Mouse (Mus musculus): Measurements from ENCODE around the gene Nip7.
A peak's percentile ranks its signal among the peaks of the same experiment; 100 is the strongest.
"Not testable (repeated sequence)": the region's sequence is repeated elsewhere in the genome, so short reads cannot be mapped to it uniquely, and the experiment has no call there.

Gene Nip7

GRCm38 (mm10) chr8:107065511-107066496 is 9.1 kb downstream of the Nip7 start, which contains the start of gene Tmed6:
TSS of gene Tmed6 (minus strand) at chr8:107065644.
- no peak for DNase-seq (ENCODE audit: low read depth, low spot score)

GRCm38 (mm10) chr8:107073706-107074105 is 17.0 kb downstream of the Nip7 start:
- DNase-seq (ENCODE audit: low read depth, low spot score): no peak

GRCm38 (mm10) chr8:107074128-107074527 is 17.5 kb downstream of the Nip7 start:
- no peak for DNase-seq (ENCODE audit: low read depth, low spot score)

GRCm38 (mm10) chr8:107076239-107076888 is 19.7 kb downstream of the Nip7 start:
- no peak for DNase-seq (ENCODE audit: low read depth, low spot score)

- DNase-seq (ENCODE audit: low read depth, low spot score): no peak
These were observed 28.7 kb downstream of the Nip7 start for GRCm38 (mm10) chr8:107085358-107085757.

DNA sequence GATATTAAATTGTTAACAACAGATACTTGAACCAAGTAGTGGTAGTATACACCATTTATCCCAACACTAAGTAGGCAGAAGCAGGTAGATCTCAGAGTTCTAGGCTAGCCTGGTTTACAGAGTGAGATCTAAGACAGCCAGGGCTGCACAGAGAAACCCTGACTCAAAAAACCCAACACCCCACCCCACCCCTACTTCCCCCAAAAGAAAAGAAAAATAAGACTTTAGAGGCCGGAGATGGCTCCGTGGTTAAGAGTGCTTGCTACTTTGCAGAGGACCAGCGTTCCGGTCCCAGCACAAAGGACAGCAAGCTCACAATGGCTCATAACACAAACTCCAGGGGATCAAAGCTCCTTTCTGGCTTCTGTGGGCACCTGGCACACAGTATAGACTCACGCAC is 29.3 kb downstream of the Nip7 start:
- no peak for DNase-seq (ENCODE audit: low read depth, low spot score)

DNA sequence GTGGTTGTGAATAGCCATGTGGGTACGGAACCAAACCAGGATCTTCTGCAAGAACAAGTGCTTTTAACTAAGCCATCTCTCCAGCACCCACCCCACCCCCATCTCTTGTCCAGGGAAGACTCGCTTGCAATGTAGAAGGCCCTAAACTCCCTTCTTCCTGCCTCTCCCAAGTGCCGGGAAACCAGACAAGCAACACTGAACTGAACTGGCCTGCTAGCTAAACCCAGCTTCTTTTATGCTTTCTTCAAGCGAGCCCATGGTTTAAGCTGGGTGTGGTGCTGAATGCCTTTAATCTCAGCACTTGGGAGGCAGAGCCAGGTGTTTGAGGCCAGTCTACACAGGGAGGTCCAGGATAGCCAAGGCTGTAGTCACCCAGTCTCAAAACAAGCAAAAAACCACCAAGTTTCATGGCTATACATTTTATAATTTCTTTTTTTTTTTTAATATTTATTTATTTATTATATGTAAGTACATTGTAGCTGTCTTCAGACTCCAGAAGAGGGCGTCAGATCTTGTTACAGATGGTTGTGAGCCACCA is 31.9 kb downstream of the Nip7 start:
- no peak for DNase-seq (ENCODE audit: low read depth, low spot score)

DNA sequence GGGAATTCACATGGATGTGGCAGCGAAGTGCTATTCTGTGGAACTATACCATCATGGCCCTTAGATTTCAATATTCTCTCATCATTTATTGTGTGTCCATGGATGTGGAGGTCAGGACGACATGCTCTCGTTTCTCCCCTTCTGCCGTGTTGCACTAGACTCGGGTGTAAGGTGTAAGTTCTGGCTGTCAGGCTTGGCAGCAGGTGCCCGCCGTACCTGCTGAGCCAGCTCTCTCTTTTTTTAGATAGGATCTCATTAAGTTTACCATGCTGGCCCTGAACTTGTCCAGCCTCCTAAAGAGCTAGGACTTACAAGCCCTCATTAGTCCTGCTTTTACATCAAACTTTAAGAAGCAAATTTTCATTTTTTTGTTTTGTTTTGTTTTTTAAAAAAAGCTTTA is 33.9 kb downstream of the Nip7 start:
- no peak for DNase-seq (ENCODE audit: low read depth, low spot score)

GRCm38 (mm10) chr8:107095717-107096365 is 39.2 kb downstream of the Nip7 start:
- DNase-seq (ENCODE audit: low read depth, low spot score): peak; percentile 45

DNA sequence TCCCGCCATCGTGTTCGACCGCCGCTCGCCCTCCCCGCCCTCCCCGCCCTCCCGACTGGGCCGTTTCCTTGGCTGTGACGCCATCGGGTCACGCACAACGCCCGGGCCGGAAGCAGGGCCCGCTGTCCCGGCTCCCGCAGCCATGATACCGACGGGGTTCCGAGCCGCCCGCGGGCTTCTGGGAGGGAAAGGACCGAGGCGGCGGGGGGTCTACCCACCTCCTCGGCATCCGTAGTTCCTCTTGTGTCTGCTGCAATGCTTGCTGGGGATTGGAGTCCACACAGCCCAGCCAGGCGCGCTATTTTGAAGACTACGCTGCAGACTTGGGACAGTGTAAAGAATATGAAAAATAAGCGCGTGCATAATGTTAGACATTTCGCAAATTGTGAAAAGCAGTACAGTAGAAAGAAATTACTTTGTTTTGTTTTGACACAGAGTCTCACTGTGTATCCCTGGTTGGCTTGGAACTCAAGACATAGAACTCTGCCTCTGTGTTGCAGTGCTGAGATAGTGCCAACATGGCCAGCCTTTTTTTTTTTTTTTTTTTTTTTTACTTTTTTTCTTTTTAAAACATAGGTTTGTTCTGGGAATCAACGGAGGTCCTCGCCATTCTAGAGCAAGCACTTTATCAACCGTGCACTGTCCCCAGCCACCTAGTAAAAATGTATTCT is 39.8 kb downstream of the Nip7 start, which contains the start of gene Terf2:
TSS of gene Terf2 (minus strand) at position 182 of the 671 bp plus-strand sequence.
- peak; percentile 98 for DNase-seq (ENCODE audit: low read depth, low spot score)

DNA sequence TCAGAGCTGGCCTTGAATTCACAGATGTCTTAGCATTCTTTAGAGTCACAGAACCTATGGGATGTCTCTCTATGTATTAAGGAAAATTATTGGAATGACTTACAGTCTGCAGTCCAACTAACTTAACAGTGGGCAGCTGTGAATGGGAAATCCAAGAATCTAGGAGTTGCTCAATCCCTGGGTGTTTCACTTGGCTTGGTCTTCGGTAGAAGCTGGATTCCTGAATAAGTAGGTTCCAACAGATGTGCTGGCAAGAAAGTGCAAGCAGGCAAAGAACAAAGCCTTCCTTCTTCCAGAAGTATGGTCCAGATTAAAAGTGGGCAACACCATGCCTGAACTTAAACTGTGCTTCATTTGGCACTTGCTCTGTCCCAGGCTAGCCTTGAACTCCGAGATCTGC is 44.0 kb downstream of the Nip7 start:
- DNase-seq (ENCODE audit: low read depth, low spot score): no peak

GRCm38 (mm10) chr8:107104547-107104946 is 47.9 kb downstream of the Nip7 start:
- DNase-seq (ENCODE audit: low read depth, low spot score): peak; percentile 82

- DNase-seq (ENCODE audit: low read depth, low spot score): not testable (repeated sequence)
These were observed 51.4 kb downstream of the Nip7 start for GRCm38 (mm10) chr8:107108089-107108488.

DNA sequence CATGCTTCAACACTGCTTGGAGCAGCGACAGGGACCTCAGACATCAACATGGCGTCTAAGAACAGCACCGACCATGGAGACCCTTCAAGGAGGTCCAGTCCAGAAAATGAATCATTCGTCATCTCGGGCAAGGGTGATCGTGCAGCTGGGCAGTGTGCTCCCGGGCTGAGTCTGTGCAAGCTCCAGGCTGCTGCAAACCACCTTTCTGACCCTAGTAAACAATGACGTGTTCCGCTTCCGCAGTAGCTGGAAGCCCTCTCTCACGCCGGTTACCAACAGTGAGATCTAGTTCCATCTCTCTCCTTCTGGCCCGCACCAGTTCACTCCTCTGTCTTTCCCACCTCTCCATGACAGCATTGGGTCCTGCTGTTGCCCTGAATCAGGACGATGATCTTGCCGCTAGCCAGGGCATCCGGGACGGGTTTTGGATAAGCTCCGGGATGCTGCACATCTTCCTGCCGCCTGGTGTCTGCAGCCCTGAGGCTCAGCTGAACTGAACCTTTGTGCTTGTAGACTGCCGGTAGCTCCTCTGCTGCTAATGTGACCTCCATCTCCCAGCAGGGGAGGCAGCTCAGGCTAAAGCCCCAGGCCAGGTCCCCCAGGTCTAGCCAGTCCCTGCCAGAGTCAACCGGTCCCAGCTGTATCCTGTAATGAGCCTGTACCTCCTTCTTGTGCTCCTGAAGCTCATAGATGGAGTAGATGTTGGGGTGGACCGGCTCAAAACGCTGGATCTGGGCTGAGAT is 52.5 kb downstream of the Nip7 start:
- DNase-seq (ENCODE audit: low read depth, low spot score): no peak

GRCm38 (mm10) chr8:107109816-107110435 is 53.2 kb downstream of the Nip7 start:
- no peak for DNase-seq (ENCODE audit: low read depth, low spot score)
